Mouse (Mus musculus) thymus, adult 2 months (tissue): ENCODE measurements around the gene Nr2c2ap.

Experiments used
- CTCF ChIP-seq: fragments of 200-500 bp; IDR thresholded peaks from 2 replicates; pipeline ENCODE4 v1.5.1; 2012; ENCODE audit warnings: mild to moderate bottlenecking, control low read depth, low read length, moderate library complexity, borderline replicate concordance; ENCODE audit not compliant: control insufficient read depth, poor library complexity, insufficient read depth; ENCODE audit errors: extremely low read depth
- POLR2A ChIP-seq: fragments of 200-500 bp; IDR thresholded peaks from 2 replicates; pipeline ENCODE4 v1.6.1; 2012; ENCODE audit warnings: mild to moderate bottlenecking, low read length, control low read depth, moderate library complexity; ENCODE audit not compliant: control insufficient read depth, poor library complexity, insufficient read depth; ENCODE audit errors: extremely low read depth

GRCm38 (mm10) chr8:70170748-70171147, 39.6 kb downstream of the Nr2c2ap start:
- no peak for TF ChIP-seq CTCF
- TF ChIP-seq POLR2A: no peak
